Mouse (Mus musculus) layer of hippocampus, postnatal 36 days (tissue): ENCODE measurements at regions not wholly inside any gene's neighbourhood (a gene's known extent, or its start where the extent isn't known, plus 50 kb on each side); places are given as distances from the start of the nearest gene placed in this dataset.
"Not testable (repeated sequence)": the region's sequence is repeated elsewhere in the genome, so short reads cannot be mapped to it uniquely, and the experiment has no call there.

Experiments used
- DNase-seq, 2 experiments: peaks; one replicate each; pipeline ENCODE4 v3.0.0; 2022

DNA sequence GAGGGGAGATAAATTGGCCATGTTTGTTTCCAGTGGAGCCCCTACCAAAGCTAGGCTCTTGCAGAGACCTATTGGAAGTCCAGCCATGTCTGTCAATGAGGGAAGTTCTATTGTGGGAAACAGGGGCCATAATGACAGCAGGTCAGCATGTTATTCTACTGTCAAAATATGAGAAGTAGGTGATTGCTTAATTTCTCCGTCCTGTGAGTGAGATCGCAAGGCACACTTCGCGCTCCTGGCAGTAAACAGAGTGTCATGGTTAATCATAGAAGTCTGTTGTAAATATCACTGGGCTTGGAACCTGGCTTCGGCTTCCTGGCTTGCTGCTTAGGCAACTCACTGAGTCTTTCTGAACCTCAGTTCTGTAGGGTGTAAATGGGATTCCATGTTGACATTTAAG is 72.5 kb upstream of the Ccdc122 start:
- no peak for DNase-seq

- peak; percentile 58 for DNase-seq
Measured at GRCm38 (mm10) chr14:76958875-76959274, 77.7 kb upstream of the Ccdc122 start.

DNA sequence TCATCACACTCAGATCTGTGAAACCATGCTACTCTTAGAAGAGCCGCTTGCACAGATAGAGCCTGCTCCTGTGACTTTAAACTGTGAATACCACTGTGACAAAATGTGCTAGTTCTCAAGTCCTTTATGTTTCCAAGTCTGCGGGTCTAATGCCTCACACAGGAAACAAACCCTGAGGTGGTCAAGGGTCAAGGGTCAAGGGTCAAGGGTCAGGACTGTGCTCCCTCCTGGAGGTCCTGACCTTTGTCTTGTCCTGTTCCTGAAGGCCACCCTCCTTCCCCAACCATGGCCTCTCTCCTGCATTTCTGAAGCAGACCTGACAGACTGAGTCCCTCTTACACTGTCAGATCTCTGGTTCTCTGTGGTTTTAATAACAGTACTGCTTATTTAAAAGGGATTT is 79.4 kb upstream of the Ccdc122 start:
- no peak for DNase-seq

GRCm38 (mm10) chr14:76953171-76953570 is 83.4 kb upstream of the Ccdc122 start:
- no peak for DNase-seq

GRCm38 (mm10) chr14:76951450-76951849 is 85.1 kb upstream of the Ccdc122 start:
- peak in 1 of 2 experiments; percentile 39 for DNase-seq

GRCm38 (mm10) chr14:76949388-76949787 is 87.2 kb upstream of the Ccdc122 start:
- no peak for DNase-seq

DNA sequence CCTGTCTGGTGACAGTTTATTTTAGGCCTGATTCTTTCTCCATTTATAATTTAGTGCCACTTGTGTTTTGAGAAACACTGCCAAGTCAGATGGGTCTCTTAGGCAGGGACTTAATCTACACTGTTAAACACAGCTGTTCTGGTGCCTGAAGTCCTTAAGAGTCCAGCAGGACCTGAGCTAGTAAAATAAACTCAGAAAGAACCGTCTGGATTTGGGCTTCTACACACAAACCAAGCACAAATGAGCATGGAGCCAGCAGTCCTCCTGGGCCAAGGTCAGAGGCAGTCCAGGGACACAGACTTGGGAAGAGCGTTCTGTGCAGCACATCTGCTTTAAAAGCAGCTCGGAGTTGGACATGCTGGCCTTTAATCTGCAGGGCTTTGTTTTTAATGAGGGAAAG is 87.6 kb upstream of the Ccdc122 start:
- no peak for DNase-seq

- DNase-seq: no peak
Measured at GRCm38 (mm10) chr14:76948481-76948880, 88.1 kb upstream of the Ccdc122 start.

DNA sequence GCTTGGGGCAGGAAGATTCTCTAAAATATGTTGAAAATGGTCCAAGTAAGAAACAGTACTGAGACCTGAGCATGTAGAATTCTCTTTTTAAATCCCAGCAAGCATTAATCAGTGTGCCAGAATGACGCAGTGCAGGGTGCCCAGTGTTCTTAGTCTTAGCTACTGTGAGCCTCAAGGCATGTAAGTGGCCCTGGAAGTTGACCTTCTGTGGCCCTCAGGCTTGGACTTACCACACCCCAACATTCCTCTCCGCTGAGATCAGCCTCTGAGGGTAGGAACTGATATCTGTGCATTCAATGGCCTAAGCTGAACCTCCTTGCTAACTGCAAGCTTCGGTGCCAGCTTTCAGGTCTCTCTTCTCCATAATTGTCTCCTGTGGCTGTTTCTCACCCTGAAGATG is 89.4 kb upstream of the Ccdc122 start:
- DNase-seq: no peak

- DNase-seq: no peak
Measured at GRCm38 (mm10) chr14:76945626-76946025, 90.9 kb upstream of the Ccdc122 start.

- no peak for DNase-seq
Measured at GRCm38 (mm10) chr14:76941474-76942212, 94.9 kb upstream of the Ccdc122 start.

GRCm38 (mm10) chr14:76940507-76940906 is 96.1 kb upstream of the Ccdc122 start:
- no peak for DNase-seq

GRCm38 (mm10) chr14:76936671-76937070 is 99.9 kb upstream of the Ccdc122 start:
- no peak for DNase-seq

DNA sequence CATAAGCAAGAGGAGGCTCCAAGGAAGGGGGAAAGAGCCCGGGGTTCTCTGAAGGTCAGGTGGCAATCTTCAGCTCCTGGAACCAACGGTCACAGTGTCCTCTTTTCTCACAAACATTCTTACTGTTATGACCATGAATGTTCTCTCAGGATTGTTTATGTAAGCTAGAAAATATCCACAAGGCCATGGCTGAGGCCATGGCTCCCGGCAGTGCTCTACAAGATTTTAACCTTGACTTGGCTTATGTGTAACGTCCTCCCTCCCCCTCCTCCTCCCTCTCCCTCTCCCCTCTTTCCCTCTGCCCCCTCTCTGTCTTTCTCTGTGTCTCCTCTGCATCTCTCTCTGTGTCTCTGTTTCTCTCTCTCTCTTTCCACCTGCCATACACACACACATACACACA is 100.5 kb upstream of the Ccdc122 start:
- DNase-seq: not testable (repeated sequence)

- no peak for DNase-seq
Measured at GRCm38 (mm10) chr14:76935453-76935852, 101.1 kb upstream of the Ccdc122 start.

DNA sequence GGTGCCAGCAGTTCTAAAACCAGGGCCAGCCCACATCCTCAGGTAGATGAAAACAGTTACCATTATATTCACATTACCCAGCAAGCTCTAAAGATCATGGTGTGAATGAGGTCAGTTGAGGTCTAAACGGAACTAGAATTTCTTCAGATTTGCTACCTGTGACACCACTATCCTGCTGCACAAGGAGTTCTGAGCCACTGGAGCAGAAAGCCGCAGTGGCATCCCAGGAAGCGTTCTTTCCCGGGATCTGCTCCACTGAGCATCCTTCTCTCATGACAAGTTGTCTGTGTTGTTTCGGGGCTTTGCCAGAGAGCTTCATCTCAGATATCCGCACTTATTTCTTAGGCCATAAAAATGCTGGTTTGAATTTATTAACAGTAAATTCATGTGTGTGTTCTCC is 103.7 kb upstream of the Ccdc122 start:
- DNase-seq: no peak

DNA sequence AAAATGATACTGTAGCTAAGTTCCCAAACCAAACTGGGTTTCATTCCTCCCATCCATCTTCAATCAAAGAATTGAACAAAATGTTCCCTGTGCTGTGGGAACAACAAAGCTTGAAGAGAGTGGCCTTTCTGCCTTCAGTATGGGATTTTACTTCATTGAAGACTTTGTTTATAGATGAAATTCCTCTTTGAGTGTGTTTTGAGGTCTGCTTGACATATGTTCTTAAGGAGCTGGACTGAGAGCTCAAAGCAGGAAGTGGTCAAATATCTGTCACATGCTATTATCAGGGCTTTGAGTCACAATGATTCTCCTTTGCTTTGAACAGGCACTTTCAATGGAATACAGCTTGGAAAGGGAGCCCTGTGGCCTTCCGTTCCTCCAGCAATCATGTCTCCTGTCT is 105.2 kb upstream of the Ccdc122 start:
- no peak for DNase-seq

GRCm38 (mm10) chr14:76929562-76929961 is 107.0 kb upstream of the Ccdc122 start:
- DNase-seq: no peak

DNA sequence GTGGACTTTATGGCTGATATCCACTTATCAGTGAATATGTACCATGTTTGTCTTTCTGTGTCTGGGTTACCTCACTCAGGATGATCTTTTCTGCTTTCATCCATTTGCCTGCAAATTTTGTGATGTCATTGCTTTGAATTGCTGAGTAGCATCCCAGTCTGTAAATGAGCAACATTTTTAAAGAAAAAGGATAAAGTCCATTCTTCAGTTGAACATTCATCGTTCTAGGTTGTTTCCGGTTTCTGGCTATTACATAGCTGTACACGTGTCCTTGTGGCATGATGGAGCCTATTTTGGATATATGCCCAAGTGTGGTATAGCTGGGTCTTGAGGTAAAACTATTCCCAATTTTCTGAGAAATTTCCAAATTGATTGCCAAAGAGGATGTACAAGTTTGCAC is 107.9 kb upstream of the Ccdc122 start:
- DNase-seq: no peak

GRCm38 (mm10) chr14:76927245-76927806 is 109.2 kb upstream of the Ccdc122 start:
- no peak for DNase-seq

DNA sequence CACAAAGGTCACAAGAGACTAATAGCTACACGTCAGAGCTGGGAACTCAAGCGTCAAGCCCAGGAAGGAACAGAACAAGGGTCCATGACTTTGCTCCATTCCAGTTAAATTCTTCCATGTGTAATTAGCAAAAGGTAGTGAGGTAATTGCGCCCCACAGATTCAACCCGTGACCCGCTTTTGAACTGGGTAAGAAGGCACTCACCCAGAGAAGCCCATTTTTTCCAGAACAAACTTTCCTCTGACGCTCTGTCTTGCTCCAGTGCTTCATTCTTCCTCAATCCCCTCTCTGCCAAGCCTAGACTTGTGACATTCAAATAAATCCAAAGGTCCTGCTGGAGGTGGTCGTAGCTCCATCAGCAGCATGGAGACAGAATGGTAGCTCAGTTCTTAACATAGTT is 110.2 kb upstream of the Ccdc122 start:
- DNase-seq: no peak

DNA sequence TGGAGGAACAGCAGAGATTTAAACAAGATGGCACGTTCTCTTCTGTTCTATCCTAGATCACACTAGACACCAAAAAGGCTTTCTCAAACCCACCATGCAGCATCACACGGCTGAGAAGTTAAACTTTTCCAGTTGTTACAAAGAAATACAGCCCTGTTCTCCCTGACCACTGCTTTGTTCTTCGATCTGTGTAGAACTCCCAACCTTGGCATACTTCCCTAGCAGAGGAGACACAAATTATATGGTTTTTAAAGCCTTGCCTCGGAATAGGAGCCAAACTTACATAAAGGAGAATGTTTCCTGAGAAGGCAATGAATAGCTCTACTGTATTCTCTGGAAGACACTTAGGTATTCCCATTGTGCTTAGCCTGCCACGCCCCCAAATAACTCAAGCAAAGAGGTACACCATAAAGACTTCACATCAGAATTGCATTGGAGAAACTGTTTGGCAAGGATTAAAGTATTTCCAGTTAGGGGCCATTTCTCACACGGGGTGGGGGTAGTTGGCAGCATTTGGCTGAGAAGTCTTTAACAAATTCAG is 114.1 kb upstream of the Ccdc122 start:
- DNase-seq: no peak

GRCm38 (mm10) chr14:76918091-76918490 is 118.5 kb upstream of the Ccdc122 start:
- DNase-seq: no peak
